Mouse (Mus musculus) liver, embryonic 12.5 days (tissue): ENCODE measurements at regions not wholly inside any gene's neighbourhood (a gene's known extent, or its start where the extent isn't known, plus 50 kb on each side); places are given as distances from the start of the nearest gene placed in this dataset.

Experiments
- ATAC-seq: fragments of 200-750 bp; cut with Nextera tagmentation; 2 replicates; pipeline ENCODE4 v1.8.0; 2017; ENCODE audit warnings: moderate number of reproducible peaks, mild to moderate bottlenecking, moderate library complexity
- H3K27ac ChIP-seq: fragments of 300-500 bp; sonication (generic); 2 replicates; pipeline ENCODE4 v1.5.1; 2016; ENCODE audit warnings: mild to moderate bottlenecking
- H3K27me3 ChIP-seq: fragments of 300-500 bp; sonication (generic); replicated peaks from 2 replicates; pipeline ENCODE4 v1.6.1; 2016; ENCODE audit warnings: mild to moderate bottlenecking, moderate library complexity
- H3K36me3 ChIP-seq: fragments of 300-500 bp; sonication (generic); 2 replicates; pipeline ENCODE4 v1.6.1; 2016; ENCODE audit warnings: mild to moderate bottlenecking, moderate library complexity
- H3K4me1 ChIP-seq: fragments of 300-500 bp; sonication (generic); 2 replicates; pipeline ENCODE4 v1.6.1; 2016
- H3K4me2 ChIP-seq: fragments of 300-500 bp; sonication (generic); 2 replicates; pipeline ENCODE4 v1.6.1; 2016; ENCODE audit warnings: mild to moderate bottlenecking, moderate library complexity
- H3K4me3 ChIP-seq: fragments of 300-500 bp; sonication (generic); 2 replicates; pipeline ENCODE4 v1.5.1; 2016; ENCODE audit warnings: mild to moderate bottlenecking, moderate library complexity
- H3K9ac ChIP-seq: fragments of 300-500 bp; sonication (generic); 2 replicates; pipeline ENCODE4 v1.6.1; 2016; ENCODE audit warnings: mild to moderate bottlenecking, moderate library complexity
- H3K9me3 ChIP-seq: fragments of 300-500 bp; sonication (generic); replicated peaks from 2 replicates; pipeline ENCODE4 v1.6.1; 2016; ENCODE audit warnings: mild to moderate bottlenecking, moderate library complexity
- WGBS: fragments of 180-500 bp; shearing (Covaris S2); methylation state at CpG from one replicate; pipeline ENCODE4 v1.1.7; 2016; ENCODE audit not compliant: insufficient replicate concordance; 5-methylcytosine and 5-hydroxymethylcytosine counted together

- no peak overlapping the region for H3K27ac ChIP-seq
- ATAC-seq, result no peak
- H3K9ac ChIP-seq, result no peak overlapping the region
- H3K4me2 ChIP-seq, result no peak overlapping the region
- no peaks in the 10 kb centered on the region for H3K4me1 ChIP-seq
- no peaks in the 10 kb centered on the region for H3K36me3 ChIP-seq
- no peaks in the 10 kb centered on the region for H3K9me3 ChIP-seq
- H3K4me3 ChIP-seq, result no peak overlapping the region
- 65% methylated on average over 8 of the region's 8 CpGs for WGBS
- no peaks in the 10 kb centered on the region for H3K27me3 ChIP-seq
Observed at GRCm38 (mm10) chr16:84646172-84646684, 89.3 kb downstream of the Mrpl39 start.

GRCm38 (mm10) chr16:84650646-84651045, 84.9 kb downstream of the Mrpl39 start:
- WGBS, result 30% methylated on average over 1 of the region's 1 CpGs
- Histone ChIP-seq H3K27ac (no peak overlapping the region), H3K4me1 (no peaks in the 10 kb centered on the region), H3K9ac (no peak overlapping the region), H3K27me3 (no peaks in the 10 kb centered on the region), H3K36me3 (no peaks in the 10 kb centered on the region), H3K4me2 (no peak overlapping the region), H3K9me3 (no peaks in the 10 kb centered on the region), H3K4me3 (no peak overlapping the region)
- ATAC-seq, result no peak

GRCm38 (mm10) chr16:84653873-84654272, 81.7 kb downstream of the Mrpl39 start:
- WGBS, result 55% methylated on average over 1 of the region's 1 CpGs

GRCm38 (mm10) chr16:84661879-84662278, 73.7 kb downstream of the Mrpl39 start:
- WGBS, result 54% methylated on average over 3 of the region's 3 CpGs
- no peak for ATAC-seq
- H3K4me1 ChIP-seq, result no peaks in the 10 kb centered on the region

More at GRCm38 (mm10) chr16:84653873-84654272, 81.7 kb downstream of the Mrpl39 start:
- H3K4me3 ChIP-seq, result no peak overlapping the region
- H3K27ac ChIP-seq, result no peak overlapping the region
- no peak for ATAC-seq
- H3K36me3 ChIP-seq, result no peaks in the 10 kb centered on the region
- H3K9ac ChIP-seq, result no peak overlapping the region
- H3K27me3 ChIP-seq, result no peaks in the 10 kb centered on the region
- H3K4me1 ChIP-seq, result no peaks in the 10 kb centered on the region
- H3K9me3 ChIP-seq, result no peaks in the 10 kb centered on the region
- H3K4me2 ChIP-seq, result no peak overlapping the region

GRCm38 (mm10) chr16:84663581-84663980, 72.0 kb downstream of the Mrpl39 start:
- no peaks in the 10 kb centered on the region for H3K27me3 ChIP-seq
- no peak for ATAC-seq
- peaks cover 8% of the 10 kb centered on the region for H3K9me3 ChIP-seq
- no peak overlapping the region for H3K27ac ChIP-seq
- no peak overlapping the region for H3K9ac ChIP-seq
- no peak overlapping the region for H3K4me2 ChIP-seq
- H3K36me3 ChIP-seq, result no peaks in the 10 kb centered on the region
- H3K4me1 ChIP-seq, result no peaks in the 10 kb centered on the region
- 62% methylated on average over 4 of the region's 4 CpGs for WGBS
- no peak overlapping the region for H3K4me3 ChIP-seq

More at GRCm38 (mm10) chr16:84661879-84662278, 73.7 kb downstream of the Mrpl39 start:
- no peaks in the 10 kb centered on the region for H3K36me3 ChIP-seq
- H3K9me3 ChIP-seq, result no peaks in the 10 kb centered on the region
- H3K9ac ChIP-seq, result no peak overlapping the region
- H3K27ac ChIP-seq, result no peak overlapping the region
- H3K27me3 ChIP-seq, result no peaks in the 10 kb centered on the region
- H3K4me3 ChIP-seq, result no peak overlapping the region
- no peak overlapping the region for H3K4me2 ChIP-seq
